In the genomic region with DNA sequence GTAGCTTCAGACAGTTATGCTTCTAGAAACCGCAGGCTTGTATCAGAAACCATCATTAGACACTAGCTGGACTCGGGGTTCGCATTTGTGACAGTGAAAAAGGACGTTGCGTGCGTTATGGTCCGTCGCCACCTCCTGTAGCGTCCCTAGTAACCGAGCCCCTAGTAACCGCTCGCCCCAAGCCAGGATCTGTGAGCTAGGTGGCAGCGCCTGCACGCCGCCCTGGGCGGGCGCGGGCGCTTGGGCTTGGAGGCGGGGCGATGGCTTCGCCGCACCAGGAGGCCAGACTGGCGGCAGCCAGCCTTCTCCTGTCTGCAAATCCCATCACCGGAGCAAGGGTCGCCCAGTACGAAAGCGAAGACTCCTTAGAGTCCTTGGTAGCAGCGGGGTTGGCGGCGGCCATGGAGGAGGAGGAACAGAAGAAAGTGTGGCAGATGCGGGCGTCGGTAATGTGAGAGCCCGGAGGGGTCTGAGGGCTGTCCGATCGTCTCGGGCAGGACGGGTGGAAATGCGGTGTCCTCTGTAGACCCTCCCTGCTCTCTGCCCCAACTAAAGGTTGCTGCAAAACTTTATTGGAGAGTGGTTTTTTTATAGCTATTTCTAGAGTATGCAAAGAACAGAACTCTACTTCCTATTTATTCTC, we compare ENCODE assay signal across 8 mouse cellular contexts. TPM values are rescaled to one million over a fixed set of nuclear protein-coding genes. Genes with fewer than 3 reads are reported as not detected.
A peak's percentile ranks its signal among the peaks of the same experiment; 100 is the strongest.
DNase-seq lines count a peak whose midpoint lies in the region; ATAC-seq and TF ChIP-seq lines count a peak whose summit lies in the region.

No protein-coding gene starts in this region.

- peak overlapping the region; percentile 76 for H3K4me3 ChIP-seq in cerebellum, adult 2 months (replicated peaks; ENCODE audit: insufficient read depth, low read depth, low read length)
- H3K4me3 ChIP-seq in forebrain, postnatal 0 days (ENCODE audit: low read depth, low read length): peak overlapping the region; percentile 55
- H3K4me3 ChIP-seq in lung, embryonic 16.5 days (ENCODE audit: low read length): peak overlapping the region; percentile 59
- H3K4me3 ChIP-seq in thymus, adult 2 months (ENCODE audit: control insufficient read depth, insufficient read depth, low read length): peak overlapping the region; percentile 68

- ATAC-seq in forebrain, postnatal 0 days: peak; percentile 92
- peak; percentile 82 to 91 for ATAC-seq in hematopoietic stem cell, adult 5-6 weeks (replicated peaks in 1 of 2; ENCODE audit: insufficient read depth in 1 of 2, low FRiP score in 2 of 2, low TSS enrichment in 1 of 2, low read depth in 1 of 2, poor library complexity in 2 of 2, severe bottlenecking in 2 of 2)
- peak; percentile 96 for ATAC-seq in lung, embryonic 16.5 days (ENCODE audit: low read depth)

- H3K9me3 ChIP-seq in forebrain, postnatal 0 days (ENCODE audit: low read length): no peaks in the 10 kb centered on the region
- H3K9me3 ChIP-seq in lung, embryonic 16.5 days (ENCODE audit: control insufficient read depth, low read length): no peaks in the 10 kb centered on the region

- no peak for TF ChIP-seq CTCF in cerebellum, adult 2 months (IDR thresholded peaks at IDR 0.05; ENCODE audit: borderline replicate concordance, insufficient read depth, low read depth, low read length)
- TF ChIP-seq CTCF in forebrain, postnatal 0 days (IDR thresholded peaks at IDR 0.05; ENCODE audit: low read depth): peak; percentile 47
- 0 out of 2 replicates have a peak, but pooled peaks have one; percentile 35 for TF ChIP-seq CTCF in thymus, adult 2 months (IDR thresholded peaks at IDR 0.05; ENCODE audit: borderline replicate concordance, control insufficient read depth, extremely low read depth, insufficient read depth, low read length, poor library complexity)

- H3K4me2 ChIP-seq in forebrain, postnatal 0 days (ENCODE audit: low read depth): peak overlapping the region; percentile 81
- H3K4me2 ChIP-seq in lung, embryonic 16.5 days (ENCODE audit: low read depth, low read length): peak overlapping the region; percentile 92

- under 1% methylated on average over 40 of the region's 40 CpGs for WGBS in cerebellum, adult 2 months
- WGBS in forebrain, postnatal 0 days: 2% methylated on average over 40 of the region's 40 CpGs
- under 1% methylated on average over 40 of the region's 40 CpGs for WGBS in lung, embryonic 16.5 days
- WGBS in thymus, adult 2 months: under 1% methylated on average over 40 of the region's 40 CpGs

- peaks cover 19% of the 10 kb centered on the region for H3K36me3 ChIP-seq in forebrain, postnatal 0 days (ENCODE audit: insufficient read depth)
- H3K36me3 ChIP-seq in lung, embryonic 16.5 days (ENCODE audit: control insufficient read depth, insufficient read depth, low read length): peaks cover 8% of the 10 kb centered on the region; the same call in 1 of the 2 replicates
- H3K36me3 ChIP-seq in thymus, adult 2 months (ENCODE audit: control insufficient read depth, insufficient read depth, low read length): peaks cover 13% of the 10 kb centered on the region

- H3K27me3 ChIP-seq in cerebellum, adult 2 months (ENCODE audit: control insufficient read depth, insufficient read depth, low read length): no peaks in the 10 kb centered on the region
- H3K27me3 ChIP-seq in forebrain, postnatal 0 days (ENCODE audit: insufficient read depth, low read length): no peaks in the 10 kb centered on the region
- H3K27me3 ChIP-seq in lung, embryonic 16.5 days (ENCODE audit: control insufficient read depth, insufficient read depth, low read depth, low read length): no peaks in the 10 kb centered on the region
- H3K27me3 ChIP-seq in thymus, adult 2 months (ENCODE audit: control insufficient read depth, insufficient read depth, low read length): no peaks in the 10 kb centered on the region

- H3K9ac ChIP-seq in forebrain, postnatal 0 days: peak overlapping the region; percentile 77
- H3K9ac ChIP-seq in lung, embryonic 16.5 days (ENCODE audit: low read length): peak overlapping the region; percentile 72

- peak overlapping the region; percentile 44 for H3K27ac ChIP-seq in cerebellum, adult 2 months (ENCODE audit: insufficient read depth, low read length)
- H3K27ac ChIP-seq in forebrain, postnatal 0 days (ENCODE audit: low read depth, low read length): peak overlapping the region; percentile 92
- peak overlapping the region; percentile 84 for H3K27ac ChIP-seq in lung, embryonic 16.5 days (ENCODE audit: low read length)
- no peak overlapping the region for H3K27ac ChIP-seq in thymus, adult 2 months (ENCODE audit: control insufficient read depth, insufficient read depth, low read length)

- peak; percentile 64 for DNase-seq in MEL-GATA-1-ER (ENCODE audit: extremely low read depth, low read depth)
- DNase-seq in cerebellum, adult 2 months: peak; percentile 86 to 87
- no peak for DNase-seq in forebrain, postnatal 0 days
- peak; percentile 59 for DNase-seq in layer of hippocampus, adult 9-10 months (ENCODE audit: low spot score)
- peak; percentile 80 for DNase-seq in ovary, adult 18-20 months (ENCODE audit: low spot score)
- peak; percentile 69 for DNase-seq in thymus, adult 2 months

- peak; percentile 59; the same call in 1 of the 2 replicates for TF ChIP-seq POLR2A in cerebellum, adult 2 months (IDR thresholded peaks at IDR 0.05; ENCODE audit: borderline replicate concordance, insufficient read depth, low read length)
- TF ChIP-seq POLR2A in thymus, adult 2 months (IDR thresholded peaks at IDR 0.05; ENCODE audit: control insufficient read depth, extremely low read depth, insufficient read depth, low read length, poor library complexity): no peak

- H3K4me1 ChIP-seq in cerebellum, adult 2 months (ENCODE audit: control insufficient read depth, insufficient read depth, low read length): no peaks in the 10 kb centered on the region; the same call in 1 of the 2 replicates
- H3K4me1 ChIP-seq in forebrain, postnatal 0 days (ENCODE audit: insufficient read depth): no peaks in the 10 kb centered on the region
- 0 out of 2 replicates have a peak, but pooled peaks cover 7% of the 10 kb centered on the region for H3K4me1 ChIP-seq in lung, embryonic 16.5 days (replicated peaks; ENCODE audit: control insufficient read depth, insufficient read depth, low read length)
- H3K4me1 ChIP-seq in thymus, adult 2 months (replicated peaks; ENCODE audit: control insufficient read depth, insufficient read depth, low read length): peaks cover 7% of the 10 kb centered on the region

RNA-seq across cellular contexts. Expression of gene Fam161a, which starts 1.0 kb away (rescaled TPM):
- 4.6 and 5.1 TPM in 2 replicates for polyA plus RNA-seq in cerebellum, adult 2 months (2012; rRNA removed)
- 7.8 and 9.5 TPM in 2 replicates for total RNA-seq in forebrain, postnatal 0 days (2014; rRNA removed)
- polyA plus RNA-seq in forebrain, postnatal 0 days (2015; fragmentation: Nextera tagmentation; extraction: Ambion mirVana): 3.4 and 6.9 TPM in 2 replicates
- 2.3 and 4.2 TPM in 2 replicates for total RNA-seq in hematopoietic stem cell, adult 5-6 weeks (2017)
- 10.8 and 12.0 TPM in 2 replicates for polyA plus RNA-seq in lung, embryonic 16.5 days (2015; fragmentation: Nextera tagmentation; extraction: Ambion mirVana)
- 0.17 and 0.66 TPM in 2 replicates for polyA plus RNA-seq in thymus, adult 2 months (2012; rRNA removed)

RNA-seq across cellular contexts. Expression of gene Cct4, which starts 18.0 kb away (rescaled TPM):
- 84.0 and 88.5 TPM in 2 replicates for polyA plus RNA-seq in cerebellum, adult 2 months (2012; rRNA removed)
- 236 and 265 TPM in 2 replicates for total RNA-seq in forebrain, postnatal 0 days (2014; rRNA removed)
- 269 and 271 TPM in 2 replicates for polyA plus RNA-seq in forebrain, postnatal 0 days (2015; fragmentation: Nextera tagmentation; extraction: Ambion mirVana)
- 299 and 343 TPM in 2 replicates for total RNA-seq in hematopoietic stem cell, adult 5-6 weeks (2017)
- polyA plus RNA-seq in lung, embryonic 16.5 days (2015; fragmentation: Nextera tagmentation; extraction: Ambion mirVana): 237 and 240 TPM in 2 replicates
- polyA plus RNA-seq in thymus, adult 2 months (2012; rRNA removed): 206 and 311 TPM in 2 replicates

RNA-seq across cellular contexts. Expression of gene Commd1, which starts 26.1 kb away (rescaled TPM):
- 44.4 and 49.1 TPM in 2 replicates for polyA plus RNA-seq in cerebellum, adult 2 months (2012; rRNA removed)
- 44.0 and 64.3 TPM in 2 replicates for total RNA-seq in forebrain, postnatal 0 days (2014; rRNA removed)
- polyA plus RNA-seq in forebrain, postnatal 0 days (2015; fragmentation: Nextera tagmentation; extraction: Ambion mirVana): 207 and 250 TPM in 2 replicates
- 66.7 and 79.5 TPM in 2 replicates for total RNA-seq in hematopoietic stem cell, adult 5-6 weeks (2017)
- 372 and 381 TPM in 2 replicates for polyA plus RNA-seq in lung, embryonic 16.5 days (2015; fragmentation: Nextera tagmentation; extraction: Ambion mirVana)
- 12.2 and 13.0 TPM in 2 replicates for polyA plus RNA-seq in thymus, adult 2 months (2012; rRNA removed)

RNA-seq across cellular contexts. Expression of gene Gm28048, which starts 26.4 kb away (rescaled TPM):
- 3.1 and 4.4 TPM in 2 replicates for polyA plus RNA-seq in cerebellum, adult 2 months (2012; rRNA removed)
- total RNA-seq in forebrain, postnatal 0 days (2014; rRNA removed): 0.81 and 2.8 TPM in 2 replicates
- 1.3 and 4.2 TPM in 2 replicates for polyA plus RNA-seq in forebrain, postnatal 0 days (2015; fragmentation: Nextera tagmentation; extraction: Ambion mirVana)
- 36.3 and 52.4 TPM in 2 replicates for total RNA-seq in hematopoietic stem cell, adult 5-6 weeks (2017)
- 13.9 and 18.3 TPM in 2 replicates for polyA plus RNA-seq in lung, embryonic 16.5 days (2015; fragmentation: Nextera tagmentation; extraction: Ambion mirVana)
- not detected in 2 replicates for polyA plus RNA-seq in thymus, adult 2 months (2012; rRNA removed)

RNA-seq across cellular contexts. Expression of gene Zrsr1, which starts 36.5 kb away (rescaled TPM):
- 73.0 and 78.9 TPM in 2 replicates for polyA plus RNA-seq in cerebellum, adult 2 months (2012; rRNA removed)
- total RNA-seq in forebrain, postnatal 0 days (2014; rRNA removed): 14.5 and 17.5 TPM in 2 replicates
- 4.8 and 6.4 TPM in 2 replicates for polyA plus RNA-seq in forebrain, postnatal 0 days (2015; fragmentation: Nextera tagmentation; extraction: Ambion mirVana)
- 33.6 and 49.6 TPM in 2 replicates for total RNA-seq in hematopoietic stem cell, adult 5-6 weeks (2017)
- 3.2 and 4.0 TPM in 2 replicates for polyA plus RNA-seq in lung, embryonic 16.5 days (2015; fragmentation: Nextera tagmentation; extraction: Ambion mirVana)
- 3.4 and 3.5 TPM in 2 replicates for polyA plus RNA-seq in thymus, adult 2 months (2012; rRNA removed)
